Mouse (Mus musculus) liver, embryonic 14.5 days (tissue): ENCODE data around the gene Myo18a.

ENCODE experiments used
- CTCF ChIP-seq: IDR thresholded peaks from 2 replicates; pipeline ENCODE4 v1.5.1; 2016; ENCODE audit warnings: antibody characterized with exemption, low read depth, control low read depth
- EP300 ChIP-seq: IDR thresholded peaks from 2 replicates; pipeline ENCODE4 v1.6.1; 2016; ENCODE audit warnings: antibody characterized with exemption, low read depth

GRCm38 (mm10) chr11:77896480-77896819, 133.4 kb downstream of the Myo18a start:
- no peak for TF ChIP-seq CTCF
- no peak for TF ChIP-seq EP300
